Mouse (Mus musculus) midbrain, embryonic 10.5 days (tissue): ENCODE measurements around the gene Olfr1368. TPM values are rescaled to one million over a fixed set of nuclear protein-coding genes. Genes with fewer than 3 reads are reported as not detected.

Experiments
- DNase-seq: peaks from one replicate; pipeline ENCODE4 v3.0.0-alpha.2; 2017; ENCODE audit warnings: low spot score
- H3K27ac ChIP-seq: fragments of 300-500 bp; sonication (generic); replicated peaks from 2 replicates; pipeline ENCODE4 v1.5.1; 2016; ENCODE audit warnings: mild to moderate bottlenecking
- H3K27me3 ChIP-seq: fragments of 300-500 bp; sonication (generic); 2 replicates; pipeline ENCODE4 v1.6.1; 2016; ENCODE audit warnings: low read depth, mild to moderate bottlenecking; ENCODE audit not compliant: poor library complexity, severe bottlenecking
- H3K36me3 ChIP-seq: fragments of 300-500 bp; sonication (generic); 2 replicates; pipeline ENCODE4 v1.6.1; 2016; ENCODE audit warnings: mild to moderate bottlenecking, moderate library complexity
- H3K4me1 ChIP-seq: fragments of 300-500 bp; sonication (generic); 2 replicates; pipeline ENCODE4 v1.6.1; 2016
- H3K4me3 ChIP-seq: fragments of 300-500 bp; sonication (generic); 2 replicates; pipeline ENCODE4 v1.5.1; 2016; ENCODE audit warnings: mild to moderate bottlenecking, moderate library complexity
- H3K9me3 ChIP-seq: fragments of 300-500 bp; sonication (generic); replicated peaks from 2 replicates; pipeline ENCODE4 v1.6.1; 2016; ENCODE audit warnings: mild to moderate bottlenecking
- WGBS: fragments of 180-500 bp; shearing (Covaris S2); methylation state at CpG from one replicate; pipeline ENCODE4 v1.1.7; 2016; 5-methylcytosine and 5-hydroxymethylcytosine counted together
- polyA plus RNA-seq: library from polyadenylated mRNA; unstranded; fragments of >200 nt; fragmentation: Nextera tagmentation; extraction: Ambion mirVana; gene quantifications from 2 replicates; pipeline ENCODE4 v1.2.1, GENCODE M21; 2016

Olfr1368 gene
- polyA plus RNA-seq, 1 experiment from 2014 or later = not detected

DNA sequence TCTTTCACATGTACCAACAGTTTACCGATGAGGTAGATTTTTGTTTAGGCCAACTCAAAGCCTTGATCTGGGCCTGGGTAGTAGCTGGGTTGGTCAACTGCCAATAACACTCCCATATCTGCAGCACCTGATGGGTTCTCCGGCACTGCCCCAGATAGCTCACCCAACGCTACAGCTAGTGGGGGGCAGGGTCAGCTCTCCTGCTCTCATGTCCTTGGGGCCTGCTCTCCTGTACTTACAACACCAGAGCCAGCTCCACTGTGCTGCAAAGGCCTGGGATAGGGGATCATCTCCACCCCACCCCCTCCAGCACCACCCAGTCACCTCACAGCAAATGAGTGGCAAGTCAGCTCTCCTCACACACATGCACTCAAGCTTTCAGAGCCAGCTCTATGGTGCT is 35.9 kb downstream of the Olfr1368 start:
- Histone ChIP-seq H3K9me3 (no peaks in the 10 kb centered on the region), H3K4me1 (no peaks in the 10 kb centered on the region), H3K27ac (no peak overlapping the region), H3K36me3 (no peaks in the 10 kb centered on the region), H3K27me3 (no peaks in the 10 kb centered on the region), H3K4me3 (no peak overlapping the region)
- 92% methylated on average over 3 of the region's 3 CpGs for WGBS
- no peak for DNase-seq

Other genes starting within 250 kb of the Olfr1368 start
- gene Olfr1370, start 70.9 kb downstream of the Olfr1368 start, polyA plus RNA-seq = not detected in 2 replicates
- 0.06 and 0.07 TPM in 2 replicates for gene Olfr1369-ps1, start 34.4 kb downstream of the Olfr1368 start, polyA plus RNA-seq
- not detected in 2 replicates for gene Olfr263, start 16.2 kb downstream of the Olfr1368 start, polyA plus RNA-seq
- gene Trim27, start 33.6 kb upstream of the Olfr1368 start, polyA plus RNA-seq = 146 and 162 TPM in 2 replicates
- gene Gpx5, start 146.9 kb upstream of the Olfr1368 start, polyA plus RNA-seq = not detected in 2 replicates
- gene Gpx6, start 166.3 kb upstream of the Olfr1368 start, polyA plus RNA-seq = 0.09 TPM in 1 of 2 replicates, not detected in the other
- not detected in 2 replicates for gene Olfr1367, start 201.0 kb upstream of the Olfr1368 start, polyA plus RNA-seq
- 20.4 and 21.9 TPM in 2 replicates for gene Zscan12, start 217.0 kb upstream of the Olfr1368 start, polyA plus RNA-seq